Mouse (Mus musculus) heart, embryonic 12.5 days (tissue): Measurements from ENCODE around the gene Hexdc. TPM values are rescaled to one million over a fixed set of nuclear protein-coding genes. Genes with fewer than 3 reads are reported as not detected.

Source experiments
- ATAC-seq: fragments of 200-750 bp; cut with Nextera tagmentation; 2 replicates; pipeline ENCODE4 v1.8.0; 2017; ENCODE audit warnings: moderate TSS enrichment, moderate library complexity; ENCODE audit not compliant: insufficient number of reproducible peaks, low FRiP score
- H3K27ac ChIP-seq: fragments of 300-500 bp; sonication (generic); 2 replicates; pipeline ENCODE4 v1.5.1; 2016; ENCODE audit warnings: mild to moderate bottlenecking, moderate library complexity; ENCODE audit not compliant: poor library complexity, severe bottlenecking
- H3K27me3 ChIP-seq: fragments of 300-500 bp; sonication (generic); replicated peaks from 2 replicates; pipeline ENCODE4 v1.6.1; 2016; ENCODE audit warnings: mild to moderate bottlenecking, moderate library complexity
- H3K36me3 ChIP-seq: fragments of 300-500 bp; sonication (generic); 2 replicates; pipeline ENCODE4 v1.6.1; 2016; ENCODE audit warnings: mild to moderate bottlenecking, moderate library complexity
- H3K4me1 ChIP-seq: fragments of 300-500 bp; sonication (generic); replicated peaks from 2 replicates; pipeline ENCODE4 v1.6.1; 2016; ENCODE audit warnings: mild to moderate bottlenecking
- H3K4me2 ChIP-seq: fragments of 300-500 bp; sonication (generic); 2 replicates; pipeline ENCODE4 v1.6.1; 2016; ENCODE audit warnings: mild to moderate bottlenecking, moderate library complexity
- H3K4me3 ChIP-seq: fragments of 300-500 bp; sonication (generic); 2 replicates; pipeline ENCODE4 v1.5.1; 2016; ENCODE audit warnings: mild to moderate bottlenecking
- H3K9ac ChIP-seq: fragments of 300-500 bp; sonication (generic); 2 replicates; pipeline ENCODE4 v1.6.1; 2016; ENCODE audit warnings: mild to moderate bottlenecking, moderate library complexity
- H3K9me3 ChIP-seq: fragments of 300-500 bp; sonication (generic); replicated peaks from 2 replicates; pipeline ENCODE4 v1.6.1; 2016; ENCODE audit warnings: mild to moderate bottlenecking, moderate library complexity
- WGBS: fragments of 180-500 bp; shearing (Covaris S2); methylation state at CpG from one replicate; pipeline ENCODE4 v1.1.7; 2016; 5-methylcytosine and 5-hydroxymethylcytosine counted together
- polyA plus RNA-seq: library from polyadenylated mRNA; unstranded; fragments of >200 nt; fragmentation: Nextera tagmentation; extraction: Ambion mirVana; gene quantifications from 2 replicates; pipeline ENCODE4 v1.2.1, GENCODE M21; 2016

Hexdc gene
- 7.8 and 8.4 TPM in 2 replicates for polyA plus RNA-seq

DNA sequence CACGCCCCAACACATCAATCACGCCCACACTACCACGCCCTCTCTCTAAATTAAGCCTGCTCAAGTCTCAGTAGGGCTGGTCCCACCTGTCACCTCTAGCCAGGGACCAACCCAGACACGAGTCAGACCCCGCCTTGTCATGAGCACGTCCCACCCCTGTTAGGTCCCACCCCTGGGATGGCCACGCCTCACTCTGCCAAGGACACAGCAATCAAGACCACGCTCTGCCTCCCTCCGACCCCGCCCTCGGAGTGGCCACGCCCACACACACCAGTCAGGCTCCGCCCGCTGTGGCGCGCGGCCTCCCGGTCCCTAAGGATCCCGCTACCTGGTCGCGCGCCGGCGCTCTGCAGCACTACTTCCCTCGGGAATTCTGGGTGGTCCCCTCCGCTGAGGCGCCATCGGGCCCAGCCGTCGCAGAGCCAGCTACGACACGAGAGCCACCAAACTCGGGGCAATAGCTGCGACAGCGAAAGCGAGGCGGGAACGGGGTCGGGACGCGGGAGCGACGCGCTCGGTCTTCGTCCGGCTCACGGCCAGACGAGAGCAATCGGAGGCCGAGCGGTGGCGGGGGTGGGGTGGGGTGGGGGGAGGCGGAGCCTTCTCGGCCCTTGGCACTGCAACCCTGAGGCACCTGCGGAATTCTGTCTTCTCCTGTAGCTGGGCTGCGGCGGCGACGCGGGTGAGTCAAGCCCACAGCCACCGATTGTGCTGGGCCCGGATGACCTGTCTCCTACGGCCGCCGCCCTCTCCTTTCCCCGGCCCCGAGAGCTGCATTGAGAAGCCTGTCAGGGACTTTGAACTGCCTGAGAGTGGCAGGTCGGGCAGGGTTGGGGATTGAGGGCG, at the start of gene Hexdc, which contains the start of gene Ogfod3:
Gene Hexdc, plus strand, starts transcription at position 273 of the 846 bp plus-strand sequence.
Gene Ogfod3, minus strand, starts transcription at position 551 of the 846 bp plus-strand sequence.
- H3K4me1 ChIP-seq: peaks cover 11% of the 10 kb centered on the region
- no peaks in the 10 kb centered on the region for H3K27me3 ChIP-seq
- ATAC-seq: peak; percentile 98
- H3K36me3 ChIP-seq: peaks cover 13% of the 10 kb centered on the region
- H3K27ac ChIP-seq: peak within 1 kb of the TSS; percentile 73
- H3K9me3 ChIP-seq: no peaks in the 10 kb centered on the region
- peak within 1 kb of the TSS; percentile 76 for H3K9ac ChIP-seq
- peak within 1 kb of the TSS; percentile 86 for H3K4me2 ChIP-seq
- under 1% methylated on average over 68 of the region's 70 CpGs for WGBS
- peak within 1 kb of the TSS; percentile 68 for H3K4me3 ChIP-seq

DNA sequence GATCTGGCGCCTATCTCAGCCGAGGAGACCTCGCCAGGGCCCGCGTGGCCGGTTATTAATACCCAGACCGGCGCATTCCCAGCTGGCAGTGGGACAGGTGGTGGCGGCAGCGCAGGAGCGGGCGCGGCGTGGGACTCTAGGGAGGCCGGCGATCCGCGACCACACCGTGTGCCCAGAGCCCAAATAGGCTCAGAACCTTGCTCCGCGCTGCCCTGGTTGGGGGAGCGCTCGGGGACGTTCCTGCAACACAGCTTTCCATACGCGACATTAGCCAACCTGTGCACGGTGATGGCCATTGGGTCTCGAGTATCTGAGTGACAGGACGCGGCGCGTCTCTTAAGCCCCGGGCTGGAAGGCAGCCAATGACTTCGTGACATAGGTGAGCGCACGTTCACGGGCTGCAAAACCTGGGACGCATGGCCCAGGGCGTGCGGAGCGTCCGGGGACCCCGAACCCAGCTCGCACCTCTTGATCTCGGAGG, 47.8 kb upstream of the Hexdc start:
- Histone ChIP-seq H3K9ac (peak overlapping the region; percentile 44; the same call in 1 of the 2 replicates), H3K4me1 (peaks cover 9% of the 10 kb centered on the region; the same call in 1 of the 2 replicates), H3K4me2 (peak overlapping the region; percentile 74), H3K36me3 (no peaks in the 10 kb centered on the region), H3K27me3 (peaks cover 62% of the 10 kb centered on the region), H3K4me3 (peak overlapping the region; percentile 39), H3K27ac (no peak overlapping the region), H3K9me3 (no peaks in the 10 kb centered on the region)
- under 1% methylated on average over 45 of the region's 45 CpGs for WGBS
- no peak for ATAC-seq

DNA sequence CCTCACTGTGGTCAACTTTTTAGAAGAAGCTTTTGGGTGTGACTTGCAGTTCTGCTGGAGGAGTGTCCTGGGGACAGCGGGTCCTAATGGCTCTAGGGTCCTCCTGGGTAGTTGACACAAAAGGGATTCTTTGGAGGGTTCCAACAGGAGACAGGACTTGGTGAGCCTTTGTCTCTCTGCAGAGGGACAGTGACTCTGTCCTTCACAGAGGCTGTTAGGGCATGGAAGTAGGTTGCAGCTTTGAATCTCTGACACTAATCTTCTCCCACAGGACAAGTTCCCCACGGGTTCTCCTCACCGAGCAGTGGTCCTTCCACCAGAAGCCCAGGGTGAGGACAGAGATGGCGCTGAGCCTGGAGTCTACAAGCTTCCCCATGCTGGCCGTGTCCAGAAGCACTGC, 44.3 kb upstream of the Hexdc start, which contains the start of gene Uts2r:
Gene Uts2r, plus strand, starts transcription at position 301 of the 400 bp plus-strand sequence.
- H3K4me2 ChIP-seq: no peak within 1 kb of the TSS
- H3K9me3 ChIP-seq: no peaks in the 10 kb centered on the region
- no peak within 1 kb of the TSS for H3K9ac ChIP-seq
- peaks cover 9% of the 10 kb centered on the region; the same call in 1 of the 2 replicates for H3K4me1 ChIP-seq
- H3K4me3 ChIP-seq: no peak within 1 kb of the TSS
- peaks cover 41% of the 10 kb centered on the region for H3K27me3 ChIP-seq
- no peaks in the 10 kb centered on the region for H3K36me3 ChIP-seq
- 75% methylated on average over 5 of the region's 5 CpGs for WGBS
- no peak for ATAC-seq
- H3K27ac ChIP-seq: no peak within 1 kb of the TSS

DNA sequence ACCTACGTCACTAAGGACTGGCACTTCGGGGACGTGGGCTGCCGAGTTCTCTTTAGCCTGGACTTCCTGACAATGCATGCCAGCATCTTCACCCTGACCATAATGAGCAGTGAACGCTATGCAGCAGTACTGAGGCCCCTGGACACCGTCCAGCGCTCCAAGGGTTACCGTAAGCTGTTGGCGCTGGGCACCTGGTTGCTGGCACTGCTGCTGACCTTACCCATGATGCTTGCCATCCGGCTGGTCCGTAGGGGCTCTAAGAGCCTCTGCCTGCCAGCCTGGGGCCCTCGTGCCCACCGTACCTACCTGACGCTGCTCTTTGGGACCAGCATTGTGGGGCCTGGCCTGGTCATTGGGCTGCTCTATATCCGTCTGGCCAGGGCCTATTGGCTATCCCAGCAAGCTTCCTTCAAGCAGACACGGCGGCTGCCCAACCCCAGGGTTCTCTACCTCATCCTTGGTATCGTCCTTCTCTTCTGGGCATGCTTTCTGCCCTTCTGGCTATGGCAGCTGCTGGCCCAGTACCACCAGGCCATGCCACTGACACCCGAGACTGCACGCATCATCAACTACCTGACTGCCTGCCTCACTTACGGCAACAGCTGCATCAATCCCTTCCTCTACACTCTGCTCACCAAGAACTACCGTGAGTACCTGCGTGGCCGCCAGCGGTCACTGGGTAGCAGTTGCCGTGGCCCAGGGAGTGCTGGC, 43.4 kb upstream of the Hexdc start:
- Histone ChIP-seq H3K9me3 (no peaks in the 10 kb centered on the region), H3K36me3 (no peaks in the 10 kb centered on the region), H3K27ac (no peak overlapping the region), H3K4me3 (no peak overlapping the region), H3K27me3 (peaks cover 33% of the 10 kb centered on the region), H3K4me2 (no peak overlapping the region), H3K4me1 (peaks cover 9% of the 10 kb centered on the region; the same call in 1 of the 2 replicates), H3K9ac (no peak overlapping the region)
- ATAC-seq: no peak
- 91% methylated on average over 26 of the region's 26 CpGs for WGBS

DNA sequence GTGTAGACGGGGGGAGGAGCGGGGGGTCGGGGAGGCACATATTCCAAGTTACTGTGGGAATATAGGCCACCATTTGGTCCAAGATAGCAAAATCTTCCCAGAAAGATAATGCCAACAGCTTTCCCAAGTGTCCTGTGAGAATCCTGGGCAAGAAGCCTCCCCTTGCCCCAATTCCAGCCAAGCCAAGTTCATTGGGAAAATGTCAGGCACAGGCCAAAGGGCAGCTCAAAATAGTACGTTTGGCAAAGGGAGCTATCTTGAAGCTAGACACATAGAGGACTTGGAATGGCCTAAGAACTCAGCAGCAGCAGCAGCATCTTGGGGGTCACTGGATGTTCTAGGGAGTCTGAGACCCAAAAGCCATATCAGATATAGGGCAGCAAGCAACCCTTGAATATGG, 40.5 kb upstream of the Hexdc start:
- H3K4me2 ChIP-seq: no peak overlapping the region
- peaks cover 8% of the 10 kb centered on the region for H3K27me3 ChIP-seq
- H3K4me1 ChIP-seq: no peaks in the 10 kb centered on the region
- no peak overlapping the region for H3K9ac ChIP-seq
- H3K9me3 ChIP-seq: no peaks in the 10 kb centered on the region
- no peak overlapping the region for H3K4me3 ChIP-seq
- WGBS: 76% methylated on average over 4 of the region's 4 CpGs
- no peaks in the 10 kb centered on the region for H3K36me3 ChIP-seq
- H3K27ac ChIP-seq: no peak overlapping the region
- ATAC-seq: no peak

DNA sequence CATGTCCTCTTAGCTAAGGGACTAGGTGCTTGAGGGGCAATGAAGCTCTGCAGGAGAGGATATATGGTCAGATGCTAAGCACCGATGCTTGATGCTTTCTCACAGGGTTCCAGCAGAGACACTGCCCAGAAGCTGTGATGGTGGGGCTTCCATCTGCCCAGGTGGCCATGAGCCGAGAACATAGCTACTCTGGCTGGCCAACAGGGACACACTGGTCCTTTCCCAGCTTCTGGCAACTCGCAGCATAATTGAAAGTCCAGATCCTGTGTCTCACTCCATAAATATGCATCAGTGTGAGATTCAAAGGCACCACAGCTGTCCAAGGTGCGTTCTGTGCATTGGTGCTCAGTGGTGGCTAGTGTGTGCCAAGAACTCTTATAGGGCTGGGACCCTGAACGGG, 31.0 kb upstream of the Hexdc start:
- Histone ChIP-seq H3K4me3 (no peak overlapping the region), H3K36me3 (no peaks in the 10 kb centered on the region), H3K9me3 (no peaks in the 10 kb centered on the region), H3K27ac (no peak overlapping the region), H3K4me2 (no peak overlapping the region), H3K27me3 (no peaks in the 10 kb centered on the region), H3K4me1 (0 out of 2 replicates have a peak, but pooled peaks cover 6% of the 10 kb centered on the region), H3K9ac (no peak overlapping the region)
- no peak for ATAC-seq
- WGBS: 78% methylated on average over 5 of the region's 5 CpGs

DNA sequence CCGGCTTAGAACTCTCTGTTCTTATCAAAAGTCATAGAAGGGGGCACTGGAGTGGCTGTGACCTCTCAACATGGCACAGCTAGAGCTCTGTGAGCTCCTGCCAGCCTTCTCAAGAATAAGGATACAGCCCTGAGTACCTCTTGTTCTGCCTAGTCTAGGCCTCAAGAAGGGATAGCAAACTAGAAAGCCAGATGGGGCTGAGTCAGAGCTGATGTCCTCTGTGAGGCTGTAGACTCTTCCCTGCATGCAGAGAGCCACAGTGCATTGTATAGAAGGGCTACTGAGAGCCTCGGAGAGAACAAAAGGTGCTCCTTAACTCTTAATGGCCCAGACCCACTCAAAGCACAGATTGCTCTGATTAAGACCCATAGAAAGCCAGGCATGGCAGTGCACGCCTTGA, 30.0 kb upstream of the Hexdc start:
- no peak overlapping the region for H3K27ac ChIP-seq
- ATAC-seq: no peak
- WGBS: 51% methylated on average over 3 of the region's 3 CpGs
- no peaks in the 10 kb centered on the region for H3K27me3 ChIP-seq
- H3K4me3 ChIP-seq: no peak overlapping the region
- no peaks in the 10 kb centered on the region for H3K9me3 ChIP-seq
- no peaks in the 10 kb centered on the region for H3K36me3 ChIP-seq
- H3K4me2 ChIP-seq: no peak overlapping the region
- H3K9ac ChIP-seq: no peak overlapping the region
- 0 out of 2 replicates have a peak, but pooled peaks cover 6% of the 10 kb centered on the region for H3K4me1 ChIP-seq

DNA sequence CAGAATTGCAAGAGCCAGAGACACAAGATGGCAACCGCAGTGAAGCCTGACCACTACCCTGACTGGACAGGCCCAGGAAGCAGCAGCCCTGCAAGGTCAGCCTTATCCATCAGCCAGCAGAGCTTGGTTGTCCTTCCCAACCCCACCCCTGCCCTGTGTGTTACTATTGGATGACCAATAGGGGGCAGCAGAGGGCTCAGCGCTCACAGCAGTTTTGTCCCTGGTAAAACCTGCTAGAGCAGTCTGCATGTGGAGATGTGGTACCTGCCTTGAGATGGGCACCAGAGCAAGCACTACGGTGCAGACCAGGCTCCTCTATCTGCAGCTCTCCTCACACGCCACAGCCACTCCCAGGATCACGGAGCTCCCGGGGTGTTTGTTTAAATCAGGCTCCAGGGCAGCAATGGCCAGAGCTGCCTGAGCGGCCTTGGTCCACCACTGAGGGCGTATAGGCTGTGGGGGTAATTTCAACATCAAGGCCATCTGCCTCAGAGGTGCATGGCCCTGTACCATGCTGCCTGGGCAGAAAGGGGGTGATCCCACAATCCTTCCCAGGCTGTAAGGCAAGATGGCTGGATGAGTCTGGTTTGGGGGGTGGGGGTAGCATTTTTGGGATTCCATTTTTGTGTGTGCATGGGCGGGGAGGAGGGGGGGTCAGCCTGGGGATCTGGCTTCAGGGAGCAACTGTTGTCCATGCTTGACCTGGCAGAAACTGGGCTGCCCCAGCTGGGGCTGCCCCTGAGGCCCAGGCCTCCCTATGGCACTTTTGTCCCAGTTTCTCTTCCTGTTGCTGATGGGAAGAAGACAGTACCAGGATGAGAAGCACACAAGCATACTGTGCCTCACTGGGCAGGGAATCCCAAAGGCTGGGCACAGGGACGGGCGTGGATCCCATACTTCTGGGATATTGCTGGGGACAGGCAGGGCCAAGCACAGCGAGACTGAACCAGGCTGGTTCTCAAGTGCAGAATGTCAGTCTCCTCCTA, 27.7 kb upstream of the Hexdc start:
- Histone ChIP-seq H3K4me3 (no peak overlapping the region), H3K27me3 (no peaks in the 10 kb centered on the region), H3K4me2 (no peak overlapping the region), H3K4me1 (0 out of 2 replicates have a peak, but pooled peaks cover 6% of the 10 kb centered on the region), H3K9me3 (no peaks in the 10 kb centered on the region), H3K9ac (no peak overlapping the region), H3K36me3 (peaks cover 4% of the 10 kb centered on the region), H3K27ac (no peak overlapping the region)
- 55% methylated on average over 12 of the region's 12 CpGs for WGBS
- ATAC-seq: peak; percentile 45; the same call in 1 of the 2 replicates

DNA sequence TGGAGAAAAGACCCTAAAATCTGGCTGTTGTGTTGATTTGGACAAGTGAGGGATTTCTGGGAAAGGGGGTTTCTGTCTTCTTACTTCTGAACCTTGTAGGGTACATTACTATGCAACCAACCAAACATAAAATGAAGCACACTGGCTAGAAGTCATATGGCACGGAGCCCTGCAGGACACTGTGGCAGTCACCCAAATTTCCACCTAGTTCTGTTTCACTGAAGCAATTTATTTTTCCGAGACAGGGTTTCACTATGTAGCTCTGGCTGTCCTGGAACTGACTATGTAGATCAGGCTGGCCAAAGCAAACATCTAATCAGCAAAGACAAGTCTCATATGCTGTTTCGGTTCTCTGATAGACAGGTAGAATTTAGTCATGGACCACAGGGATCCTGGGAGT, 14.6 kb upstream of the Hexdc start:
- H3K9ac ChIP-seq: no peak overlapping the region
- 76% methylated on average over 3 of the region's 3 CpGs for WGBS
- peaks cover 8% of the 10 kb centered on the region; the same call in 1 of the 2 replicates for H3K36me3 ChIP-seq
- no peak overlapping the region for H3K4me3 ChIP-seq
- H3K27me3 ChIP-seq: no peaks in the 10 kb centered on the region
- H3K9me3 ChIP-seq: no peaks in the 10 kb centered on the region
- no peak overlapping the region for H3K4me2 ChIP-seq
- H3K4me1 ChIP-seq: no peaks in the 10 kb centered on the region
- no peak overlapping the region for H3K27ac ChIP-seq
- ATAC-seq: no peak

DNA sequence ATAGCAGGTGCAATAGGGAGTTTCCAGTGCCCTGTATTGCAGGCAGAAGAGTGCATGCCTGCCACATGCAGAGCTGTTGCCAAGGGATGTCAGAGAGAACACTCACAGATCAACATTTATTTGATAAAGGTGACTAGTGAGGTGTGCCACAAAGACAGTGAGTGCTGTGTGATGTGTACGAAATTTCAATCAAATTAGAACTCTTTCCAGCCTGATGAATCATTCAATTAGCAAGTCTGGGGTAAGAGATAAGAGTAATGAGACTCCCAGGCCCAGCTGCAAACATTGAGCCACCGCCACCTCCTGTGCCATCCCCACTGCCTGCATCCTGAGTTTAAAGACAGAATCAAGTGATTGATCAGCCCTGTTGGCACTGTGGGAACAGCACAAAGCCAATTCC, 11.5 kb upstream of the Hexdc start:
- 50% methylated on average over 2 of the region's 2 CpGs for WGBS
- H3K4me2 ChIP-seq: no peak overlapping the region
- H3K4me1 ChIP-seq: no peaks in the 10 kb centered on the region
- ATAC-seq: no peak
- no peak overlapping the region for H3K4me3 ChIP-seq
- no peaks in the 10 kb centered on the region for H3K27me3 ChIP-seq
- H3K27ac ChIP-seq: no peak overlapping the region
- no peaks in the 10 kb centered on the region for H3K9me3 ChIP-seq
- peaks cover 7% of the 10 kb centered on the region for H3K36me3 ChIP-seq
- H3K9ac ChIP-seq: no peak overlapping the region
